Mouse (Mus musculus) lung, embryonic 15.5 days (tissue): Measurements from ENCODE around the gene Il10ra. TPM values are rescaled to one million over a fixed set of nuclear protein-coding genes. Genes with fewer than 3 reads are reported as not detected.
A peak's percentile ranks its signal among the peaks of the same experiment; 100 is the strongest.

Source experiments
- ATAC-seq: fragments of 200-750 bp; cut with Nextera tagmentation; 2 replicates; pipeline ENCODE4 v1.8.0; 2017; ENCODE audit warnings: moderate number of reproducible peaks, borderline replicate concordance; ENCODE audit not compliant: low FRiP score, low TSS enrichment; ENCODE audit errors: extremely low read depth
- H3K27ac ChIP-seq: fragments of 300-500 bp; sonication (generic); 2 replicates; pipeline ENCODE4 v1.5.1; 2015; ENCODE audit warnings: moderate library complexity, mild to moderate bottlenecking, inconsistent platforms
- H3K27me3 ChIP-seq: fragments of 300-500 bp; sonication (generic); 2 replicates; pipeline ENCODE4 v1.6.1; 2015; ENCODE audit warnings: inconsistent platforms
- H3K36me3 ChIP-seq: fragments of 300-500 bp; sonication (generic); 2 replicates; pipeline ENCODE4 v1.6.1; 2015; ENCODE audit warnings: inconsistent platforms
- H3K4me1 ChIP-seq: fragments of 300-500 bp; sonication (generic); 2 replicates; pipeline ENCODE4 v1.6.1; 2015; ENCODE audit warnings: inconsistent platforms
- H3K4me2 ChIP-seq: fragments of 300-500 bp; sonication (generic); 2 replicates; pipeline ENCODE4 v1.6.1; 2015; ENCODE audit warnings: inconsistent platforms, mild to moderate bottlenecking, moderate library complexity
- H3K4me3 ChIP-seq: fragments of 300-500 bp; sonication (generic); 2 replicates; pipeline ENCODE4 v1.5.1; 2015; ENCODE audit warnings: mild to moderate bottlenecking, inconsistent platforms
- H3K9ac ChIP-seq: fragments of 300-500 bp; sonication (generic); 2 replicates; pipeline ENCODE4 v1.6.1; 2015; ENCODE audit warnings: inconsistent platforms
- H3K9me3 ChIP-seq: fragments of 300-500 bp; sonication (generic); 2 replicates; pipeline ENCODE4 v1.6.1; 2016; ENCODE audit warnings: inconsistent platforms
- WGBS: fragments of 180-500 bp; shearing (Covaris S2); methylation state at CpG from one replicate; pipeline ENCODE4 v1.1.7; 2015; 5-methylcytosine and 5-hydroxymethylcytosine counted together
- polyA plus RNA-seq: library from polyadenylated mRNA; unstranded; fragments of >200 nt; fragmentation: Nextera tagmentation; extraction: Ambion mirVana; gene quantifications from 2 replicates; pipeline ENCODE4 v1.2.1, GENCODE M21; 2015

The Il10ra gene
- 1.2 and 1.4 TPM in 2 replicates for polyA plus RNA-seq

DNA sequence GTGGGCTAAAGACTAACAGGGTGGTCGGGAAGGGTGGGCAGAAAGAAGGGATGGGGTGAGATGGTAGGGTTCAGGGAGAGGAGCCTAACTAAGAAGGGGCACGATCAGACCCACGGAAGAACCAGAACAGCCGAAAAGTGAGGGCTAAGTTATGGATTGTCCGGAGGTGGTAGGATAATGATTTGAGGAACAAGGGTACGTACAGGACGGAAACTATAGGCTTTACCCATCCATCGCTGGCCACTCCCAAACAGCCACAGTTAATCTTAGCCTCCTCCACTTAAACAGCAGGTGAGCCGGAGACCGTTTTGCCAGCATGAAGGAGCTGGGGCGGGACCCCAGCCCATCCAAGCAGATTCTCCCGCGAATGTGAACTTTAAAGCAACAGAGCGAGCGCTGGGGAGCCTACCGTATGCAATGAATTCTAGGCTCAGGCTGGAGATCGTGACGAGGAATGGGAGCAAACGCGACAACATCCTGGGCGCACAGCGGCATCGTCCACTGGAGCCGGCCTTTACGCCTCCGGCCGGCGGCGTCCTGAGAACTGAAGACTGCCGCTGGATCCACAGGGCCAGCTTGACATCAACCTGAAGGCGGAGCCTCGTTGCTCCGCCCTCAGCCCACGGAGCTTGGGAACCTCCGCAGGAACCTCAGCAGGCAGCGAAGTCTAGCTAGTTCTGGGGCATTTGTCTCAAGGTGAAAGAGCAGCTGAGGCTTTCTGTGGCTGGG lies at the start of gene Il10ra:
Gene Il10ra, minus strand, starts transcription at position 553 of the 729 bp plus-strand sequence.
- Histone ChIP-seq H3K9ac (no peak within 1 kb of the TSS; the same call in 1 of the 2 replicates), H3K9me3 (no peaks in the 10 kb centered on the region), H3K27me3 (peaks cover 32% of the 10 kb centered on the region), H3K4me1 (peaks cover 6% of the 10 kb centered on the region), H3K27ac (no peak within 1 kb of the TSS), H3K4me3 (peak within 1 kb of the TSS; percentile 33), H3K36me3 (no peaks in the 10 kb centered on the region), H3K4me2 (peak within 1 kb of the TSS; percentile 55)
- ATAC-seq, result no peak
- WGBS, result 7% methylated on average over 36 of the region's 36 CpGs

- no peak overlapping the region for H3K4me2 ChIP-seq
- no peak overlapping the region for H3K9ac ChIP-seq
- H3K27ac ChIP-seq, result no peak overlapping the region
- H3K36me3 ChIP-seq, result no peaks in the 10 kb centered on the region
- ATAC-seq, result peak; percentile 72
- H3K4me1 ChIP-seq, result peaks cover 13% of the 10 kb centered on the region
- no peaks in the 10 kb centered on the region for H3K9me3 ChIP-seq
- H3K27me3 ChIP-seq, result no peaks in the 10 kb centered on the region; the same call in 1 of the 2 replicates
- no peak overlapping the region for H3K4me3 ChIP-seq
- WGBS, result 50% methylated on average over 3 of the region's 3 CpGs
Measured at GRCm38 (mm10) chr9:45317635-45318034, 48.7 kb upstream of the Il10ra start.

- no peak for ATAC-seq
- H3K27me3 ChIP-seq, result peaks cover 3% of the 10 kb centered on the region; the same call in 1 of the 2 replicates
- no peak overlapping the region for H3K9ac ChIP-seq
- peaks cover 13% of the 10 kb centered on the region for H3K4me1 ChIP-seq
- no peak overlapping the region for H3K27ac ChIP-seq
- H3K36me3 ChIP-seq, result no peaks in the 10 kb centered on the region
- H3K9me3 ChIP-seq, result no peaks in the 10 kb centered on the region
- H3K4me2 ChIP-seq, result no peak overlapping the region
- no peak overlapping the region for H3K4me3 ChIP-seq
- WGBS, result 69% methylated on average over 3 of the region's 3 CpGs
Measured at GRCm38 (mm10) chr9:45313913-45314312, 45.0 kb upstream of the Il10ra start.

DNA sequence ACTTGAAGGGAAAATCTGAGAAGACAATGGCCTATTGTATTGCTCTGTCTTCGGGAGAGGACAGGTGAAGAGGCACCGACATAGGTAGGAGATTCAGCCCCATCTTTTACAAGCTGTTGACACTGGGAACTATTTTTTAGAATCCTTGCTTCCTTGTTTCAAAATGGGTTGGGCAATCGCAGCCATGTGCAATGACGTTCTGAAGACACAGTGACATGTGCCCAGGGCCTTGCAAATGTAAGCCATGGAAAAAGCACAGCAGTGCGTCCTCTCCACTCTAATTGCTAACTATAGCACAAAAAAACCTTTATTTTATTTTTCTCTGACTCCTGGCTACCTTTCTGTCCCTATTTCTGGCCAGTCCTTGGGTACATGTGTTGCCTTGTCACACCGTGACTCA lies 42.9 kb upstream of the Il10ra start:
- Histone ChIP-seq H3K4me1 (0 out of 2 replicates have a peak, but pooled peaks cover under 1% of the 10 kb centered on the region), H3K4me3 (no peak overlapping the region), H3K4me2 (no peak overlapping the region), H3K27ac (no peak overlapping the region), H3K9me3 (no peaks in the 10 kb centered on the region), H3K27me3 (0 out of 2 replicates have a peak, but pooled peaks cover 3% of the 10 kb centered on the region), H3K9ac (no peak overlapping the region), H3K36me3 (no peaks in the 10 kb centered on the region)
- WGBS, result 72% methylated on average over 6 of the region's 6 CpGs
- no peak for ATAC-seq

GRCm38 (mm10) chr9:45308521-45308920 lies 39.6 kb upstream of the Il10ra start:
- Histone ChIP-seq H3K9ac (no peak overlapping the region), H3K27ac (no peak overlapping the region), H3K4me2 (no peak overlapping the region), H3K27me3 (0 out of 2 replicates have a peak, but pooled peaks cover 3% of the 10 kb centered on the region), H3K4me1 (no peaks in the 10 kb centered on the region), H3K36me3 (no peaks in the 10 kb centered on the region), H3K4me3 (no peak overlapping the region), H3K9me3 (no peaks in the 10 kb centered on the region)
- ATAC-seq, result no peak
- 82% methylated on average over 5 of the region's 5 CpGs for WGBS

DNA sequence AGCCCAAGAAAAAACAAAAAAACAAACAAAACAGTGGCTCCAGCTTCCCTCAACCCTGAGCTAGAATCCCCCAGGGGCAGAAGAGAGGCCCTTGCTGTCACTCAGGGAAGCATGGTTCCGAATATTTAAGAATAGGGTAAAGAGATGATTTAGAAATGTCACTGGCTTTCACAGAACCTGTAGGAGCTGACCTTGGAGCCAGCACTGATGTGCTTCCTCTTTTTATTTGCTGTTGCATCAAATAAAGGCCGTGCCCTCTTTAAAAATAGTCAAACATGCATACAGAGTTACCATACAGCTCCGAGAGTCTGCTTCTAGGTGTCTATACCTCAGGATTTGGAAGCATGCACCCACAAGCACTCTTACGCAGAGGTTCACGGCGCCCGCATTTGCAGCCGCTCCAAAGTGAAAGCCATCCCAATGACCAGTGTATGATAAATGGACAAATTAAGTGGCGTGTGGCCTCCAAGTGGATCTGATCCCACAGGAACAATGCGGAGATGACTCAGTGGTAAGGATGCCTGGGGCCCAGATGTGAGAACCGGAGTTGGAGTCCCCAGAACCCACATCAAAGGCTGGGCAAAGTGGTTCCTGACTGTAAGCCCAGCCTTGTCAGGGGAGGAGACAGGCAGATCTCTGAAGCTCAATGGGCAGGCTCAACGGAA lies 37.9 kb upstream of the Il10ra start:
- WGBS, result 78% methylated on average over 12 of the region's 12 CpGs
- Histone ChIP-seq H3K27ac (no peak overlapping the region), H3K9me3 (no peaks in the 10 kb centered on the region), H3K27me3 (0 out of 2 replicates have a peak, but pooled peaks cover 3% of the 10 kb centered on the region), H3K9ac (no peak overlapping the region), H3K4me1 (no peaks in the 10 kb centered on the region), H3K4me3 (no peak overlapping the region), H3K4me2 (no peak overlapping the region), H3K36me3 (no peaks in the 10 kb centered on the region)
- ATAC-seq, result no peak

DNA sequence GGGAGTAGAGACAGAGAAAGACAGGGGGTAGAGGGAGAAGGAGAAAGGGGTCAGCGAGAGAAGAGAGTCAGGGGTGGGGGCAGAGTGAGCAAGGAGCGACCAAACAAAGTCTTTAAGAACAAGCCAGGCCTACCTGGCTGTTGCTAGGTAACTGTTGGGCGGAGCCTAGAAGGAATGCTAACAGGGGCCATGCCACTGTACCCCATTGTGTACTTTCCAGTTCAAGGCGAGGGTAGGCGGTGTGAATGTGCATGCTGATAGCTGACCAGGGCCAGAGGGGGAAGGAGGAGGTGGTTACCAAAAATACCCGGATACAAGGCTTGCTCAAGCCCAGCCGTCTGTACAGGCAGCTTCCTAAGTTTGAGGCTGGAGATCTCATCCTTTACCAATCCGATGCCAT lies 32.8 kb upstream of the Il10ra start:
- Histone ChIP-seq H3K4me3 (no peak overlapping the region), H3K27me3 (no peaks in the 10 kb centered on the region), H3K27ac (no peak overlapping the region), H3K9me3 (no peaks in the 10 kb centered on the region), H3K36me3 (no peaks in the 10 kb centered on the region), H3K4me1 (peaks cover 6% of the 10 kb centered on the region; the same call in 1 of the 2 replicates), H3K4me2 (no peak overlapping the region), H3K9ac (no peak overlapping the region)
- no peak for ATAC-seq
- 75% methylated on average over 8 of the region's 8 CpGs for WGBS

DNA sequence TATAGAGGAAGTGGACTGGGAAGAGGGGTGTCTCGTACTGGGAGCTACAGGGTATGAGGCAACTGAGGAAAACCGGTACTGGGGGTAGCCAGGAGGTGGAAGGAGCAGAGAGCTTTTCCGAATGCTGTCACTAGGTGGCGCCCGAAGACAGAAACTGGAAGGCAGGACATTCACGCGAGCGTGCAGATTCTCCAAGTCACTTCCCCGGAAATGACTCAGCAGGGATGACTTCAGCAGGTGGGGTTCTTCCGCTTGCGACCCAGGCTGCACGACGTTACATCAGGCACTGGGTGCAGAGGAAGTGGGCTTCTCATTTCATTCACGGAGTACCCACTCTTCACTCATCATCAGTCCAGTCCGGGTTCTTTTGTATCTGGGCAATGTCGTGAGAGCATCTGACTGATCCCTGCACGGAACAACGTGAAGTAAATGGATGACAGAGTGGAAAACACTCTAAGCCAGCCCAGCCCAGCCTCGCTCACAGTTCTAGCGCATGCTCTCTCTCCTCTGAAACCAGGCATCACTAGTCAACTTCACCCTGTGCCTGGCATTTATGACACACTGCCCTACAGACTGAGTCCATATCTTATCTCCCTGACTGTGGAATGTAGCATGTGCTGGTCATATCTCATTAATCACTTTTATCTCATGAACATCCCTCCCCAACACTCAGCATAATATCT lies 31.6 kb upstream of the Il10ra start:
- Histone ChIP-seq H3K4me2 (peak overlapping the region; percentile 58), H3K9ac (no peak overlapping the region), H3K27ac (no peak overlapping the region), H3K4me1 (peaks cover 6% of the 10 kb centered on the region; the same call in 1 of the 2 replicates), H3K27me3 (no peaks in the 10 kb centered on the region), H3K4me3 (peak overlapping the region; percentile 32), H3K9me3 (no peaks in the 10 kb centered on the region), H3K36me3 (no peaks in the 10 kb centered on the region)
- 8% methylated on average over 20 of the region's 20 CpGs for WGBS
- ATAC-seq, result peak; percentile 82

GRCm38 (mm10) chr9:45299231-45300006 lies 30.5 kb upstream of the Il10ra start:
- no peaks in the 10 kb centered on the region for H3K9me3 ChIP-seq
- 76% methylated on average over 11 of the region's 11 CpGs for WGBS
- H3K27ac ChIP-seq, result no peak overlapping the region
- H3K36me3 ChIP-seq, result no peaks in the 10 kb centered on the region
- no peak for ATAC-seq
- H3K4me3 ChIP-seq, result no peak overlapping the region
- H3K9ac ChIP-seq, result no peak overlapping the region
- H3K27me3 ChIP-seq, result no peaks in the 10 kb centered on the region
- no peak overlapping the region for H3K4me2 ChIP-seq
- H3K4me1 ChIP-seq, result peaks cover 6% of the 10 kb centered on the region; the same call in 1 of the 2 replicates

- no peak overlapping the region for H3K9ac ChIP-seq
- no peak overlapping the region for H3K4me2 ChIP-seq
- no peaks in the 10 kb centered on the region for H3K36me3 ChIP-seq
- H3K4me1 ChIP-seq, result no peaks in the 10 kb centered on the region
- H3K27me3 ChIP-seq, result no peaks in the 10 kb centered on the region
- no peaks in the 10 kb centered on the region for H3K9me3 ChIP-seq
- 33% methylated on average over 10 of the region's 10 CpGs for WGBS
- H3K4me3 ChIP-seq, result no peak overlapping the region
- no peak overlapping the region for H3K27ac ChIP-seq
- no peak for ATAC-seq
Measured at GRCm38 (mm10) chr9:45294210-45295011, 25.5 kb upstream of the Il10ra start.
